12 mouse cellular contexts compared by ENCODE assay signal in the genomic region with DNA sequence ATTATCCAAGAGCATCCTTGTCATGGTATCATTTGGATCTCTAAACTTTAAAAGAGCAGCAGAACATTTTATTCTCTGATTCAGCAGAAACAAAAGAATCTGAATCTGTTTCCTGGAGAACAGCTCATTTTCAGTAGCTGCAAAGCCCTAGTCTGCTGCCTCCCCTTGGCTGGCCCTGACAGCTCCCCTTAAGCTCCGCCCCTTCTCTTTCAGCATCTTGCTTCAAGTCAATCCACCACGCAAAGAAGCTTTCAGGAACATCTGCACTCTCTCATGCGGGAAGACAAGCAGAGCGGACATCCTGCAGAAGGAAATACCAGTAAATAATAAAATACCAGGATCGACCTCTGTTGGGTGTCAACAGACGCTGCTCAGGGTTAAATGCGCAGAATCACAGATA. TPM values are rescaled to one million over a fixed set of nuclear protein-coding genes. Genes with fewer than 3 reads are reported as not detected.
DNase-seq lines count a peak whose midpoint lies in the region; ATAC-seq lines count a peak whose summit lies in the region.
"Had no signal": no experiment of that assay in that cellular context is flagged by ENCODE, and none has a peak within 500 bp of the region (broad histone marks: within the 10 kb centered on the region; RNA-seq: fewer than 3 reads in every experiment).

No protein-coding gene starts in this region.

- H3K4me2 ChIP-seq in hindbrain, embryonic 11.5 days (replicated peaks; ENCODE audit: low read depth, low read length), result no peak overlapping the region
- no peak overlapping the region for H3K4me2 ChIP-seq in hindbrain, embryonic 12.5 days (replicated peaks)

- intact Hi-C loops in left cerebral cortex, postnatal 4 days (cut with DNase I), result loop anchor here (10.0 kb wide), 1 partner anchor 420 kb away; a partner anchor contains a TSS
- intact Hi-C loops in gastrocnemius, postnatal 14 days (cut with DNase I; ENCODE audit: low total_unique reads), result no loop called here

- H3K4me1 ChIP-seq in hindbrain, embryonic 11.5 days (replicated peaks; ENCODE audit: control insufficient read depth, insufficient read depth, low read length), result no peaks in the 10 kb centered on the region
- H3K4me1 ChIP-seq in hindbrain, embryonic 12.5 days, result no peaks in the 10 kb centered on the region

- ATAC-seq in hindbrain, embryonic 11.5 days (ENCODE audit: low FRiP score), result no peak
- no peak for ATAC-seq in hindbrain, embryonic 12.5 days (ENCODE audit: low FRiP score)

- H3K9ac ChIP-seq in hindbrain, embryonic 11.5 days (ENCODE audit: low read depth, low read length), result no peak overlapping the region
- no peak overlapping the region for H3K9ac ChIP-seq in hindbrain, embryonic 12.5 days

- DNase-seq in hindbrain, embryonic 11.5 days (ENCODE audit: low spot score), result peak; percentile 20
- DNase-seq in CD4-positive helper T cell, adult 2 months (ENCODE audit: low read depth, low spot score), result peak; percentile 8
- peak; percentile 57 for DNase-seq in embryo, embryonic 11 days
- DNase-seq in kidney, postnatal 36 days, result peak; percentile 23 to 38
- no peak for DNase-seq in left cerebral cortex, postnatal 4 days
- no peak for DNase-seq in thymus, postnatal 10 days (ENCODE audit: low spot score in 2 of 2)
- DNase-seq in gastrocnemius, postnatal 14 days, result no peak
- DNase-seq: cerebellum, adult 9-11 months; liver had no signal

- H3K27ac ChIP-seq in hindbrain, embryonic 11.5 days (ENCODE audit: low read depth, low read length), result no peak overlapping the region
- no peak overlapping the region for H3K27ac ChIP-seq in hindbrain, embryonic 12.5 days

- H3K27me3 ChIP-seq in hindbrain, embryonic 11.5 days (ENCODE audit: control insufficient read depth, insufficient read depth, low read length), result no peaks in the 10 kb centered on the region
- H3K27me3 ChIP-seq in hindbrain, embryonic 12.5 days, result no peaks in the 10 kb centered on the region

- H3K9me3 ChIP-seq in hindbrain, embryonic 11.5 days (ENCODE audit: control insufficient read depth, low read length), result no peaks in the 10 kb centered on the region
- H3K9me3 ChIP-seq in hindbrain, embryonic 12.5 days (replicated peaks), result no peaks in the 10 kb centered on the region

- H3K36me3 ChIP-seq in hindbrain, embryonic 11.5 days (ENCODE audit: control insufficient read depth, insufficient read depth, low read length), result no peaks in the 10 kb centered on the region
- no peaks in the 10 kb centered on the region for H3K36me3 ChIP-seq in hindbrain, embryonic 12.5 days

- 46% methylated on average over 7 of the region's 7 CpGs for WGBS in hindbrain, embryonic 11.5 days
- WGBS in hindbrain, embryonic 12.5 days, result 41% methylated on average over 7 of the region's 7 CpGs

- H3K4me3 ChIP-seq in hindbrain, embryonic 11.5 days (ENCODE audit: low read depth, low read length), result no peak overlapping the region
- H3K4me3 ChIP-seq in hindbrain, embryonic 12.5 days, result no peak overlapping the region

RNA-seq across cellular contexts. Expression of a gene that starts 18.6 kb away (rescaled TPM):
- polyA plus RNA-seq in hindbrain, embryonic 11.5 days (2014; fragmentation: Nextera tagmentation; extraction: Ambion mirVana), result 14.7 and 16.5 TPM in 2 replicates
- polyA plus RNA-seq in hindbrain, embryonic 12.5 days (2016; fragmentation: Nextera tagmentation; extraction: Ambion mirVana), result 4.8 and 6.3 TPM in 2 replicates
- not detected for total RNA-seq in left cerebral cortex, postnatal 4 days (2021)
- total RNA-seq in gastrocnemius, postnatal 14 days (2021), result under 1 TPM; 0.29 to 0.60 TPM
- total RNA-seq: layer of hippocampus, postnatal 25 days had no signal
- polyA plus RNA-seq: gonadal fat pad, adult 2 months had no signal

Comparison
In these comparisons a context has a peak if more than half of its experiments do, and no peak if none do; other contexts are left out.
1. DNase-seq: peak in hindbrain, embryonic 11.5 days (single experiment), CD4-positive helper T cell, adult 2 months (single experiment), embryo, embryonic 11 days (single experiment) and kidney, postnatal 36 days (2 of 2); none in left cerebral cortex, postnatal 4 days (single experiment), thymus, postnatal 10 days (0 of 2) and gastrocnemius, postnatal 14 days (single experiment).